Mouse (Mus musculus): ENCODE measurements around the gene Ccdc175. TPM values are rescaled to one million over a fixed set of nuclear protein-coding genes. Genes with fewer than 3 reads are reported as not detected.

Ccdc175 gene
- total RNA-seq, 1 experiment from 2014 or later, result not detected

DNA sequence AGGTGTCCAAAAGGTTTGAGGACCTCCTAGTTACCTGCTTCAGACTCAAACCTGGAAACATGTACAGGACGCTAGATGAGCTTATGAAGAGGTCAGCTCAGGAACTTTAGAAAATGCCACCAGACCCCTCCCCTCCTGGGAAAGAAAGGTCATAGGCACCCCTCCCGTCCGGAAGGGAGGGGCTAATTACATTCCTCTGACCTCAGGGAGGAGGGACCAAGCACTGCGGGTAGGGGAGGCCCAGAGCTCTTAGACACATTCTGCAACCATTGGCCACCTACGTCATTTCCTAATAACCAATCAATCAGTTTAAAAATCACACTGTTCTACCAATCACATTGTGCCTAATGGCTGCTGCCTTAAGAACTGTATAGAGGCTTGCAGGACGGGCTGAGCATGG is 132.3 kb downstream of the Ccdc175 start:
- no peak for ATAC-seq (replicated peaks; ENCODE audit: low read depth, poor library complexity, severe bottlenecking)

Other genes with a start within 250 kb of the Ccdc175 start
- gene Gpr135, start 113.9 kb downstream of the Ccdc175 start, total RNA-seq (2017), result 0.19 TPM in 1 of 2 replicates, not detected in the other
- gene L3hypdh, start 99.6 kb downstream of the Ccdc175 start, total RNA-seq (2017), result 0.64 and 1.0 TPM in 2 replicates
- gene Jkamp, start 99.4 kb downstream of the Ccdc175 start, total RNA-seq (2017), result 33.1 and 54.9 TPM in 2 replicates
- gene Rtn1, start 224.0 kb upstream of the Ccdc175 start, total RNA-seq (2017), result not detected in 2 replicates

Data from common myeloid progenitor, adult 5-6 weeks (primary cell).